Mouse (Mus musculus) small intestine, adult 2 months (tissue): Measurements from ENCODE around the gene Zfp992. TPM values are rescaled to one million over a fixed set of nuclear protein-coding genes. Genes with fewer than 3 reads are reported as not detected.
"Not testable (repeated sequence)": the region's sequence is repeated elsewhere in the genome, so short reads cannot be mapped to it uniquely, and the experiment has no call there.

ENCODE experiments used
- H3K27ac ChIP-seq: fragments of 200-500 bp; 2 replicates; pipeline ENCODE4 v1.5.1; 2012; ENCODE audit warnings: low read depth, low read length, control low read depth, inconsistent platforms; ENCODE audit not compliant: insufficient read depth
- H3K27me3 ChIP-seq: fragments of 200-500 bp; 2 replicates; pipeline ENCODE4 v1.6.1; 2012; ENCODE audit warnings: mild to moderate bottlenecking, moderate library complexity, low read length, inconsistent platforms; ENCODE audit not compliant: control insufficient read depth, insufficient read depth
- H3K36me3 ChIP-seq: fragments of 200-500 bp; 2 replicates; pipeline ENCODE4 v1.6.1; 2012; ENCODE audit warnings: mild to moderate bottlenecking, low read length, control low read depth, inconsistent platforms; ENCODE audit not compliant: control insufficient read depth, insufficient read depth
- H3K4me1 ChIP-seq: fragments of 200-500 bp; 2 replicates; pipeline ENCODE4 v1.6.1; 2012; ENCODE audit warnings: low read length, inconsistent platforms, mixed read lengths; ENCODE audit not compliant: control insufficient read depth, insufficient read depth, insufficient read length
- H3K4me3 ChIP-seq: fragments of 200-500 bp; 2 replicates; pipeline ENCODE4 v1.5.1; 2012; ENCODE audit warnings: low read depth, mild to moderate bottlenecking, control low read depth, inconsistent platforms, low read length, moderate library complexity
- CTCF ChIP-seq: fragments of 200-500 bp; IDR thresholded peaks from 2 replicates; pipeline ENCODE4 v1.5.1; 2012; ENCODE audit warnings: low read depth, mild to moderate bottlenecking, control low read depth, inconsistent platforms, low read length, moderate library complexity, mixed read lengths; ENCODE audit not compliant: insufficient replicate concordance, insufficient read length; ENCODE audit errors: extremely low read depth
- POLR2A ChIP-seq: fragments of 200-500 bp; IDR thresholded peaks from 2 replicates; pipeline ENCODE4 v1.6.1; 2012; ENCODE audit warnings: low read depth, mild to moderate bottlenecking, control low read depth, inconsistent platforms, low read length, moderate library complexity
- WGBS: fragments of 180-500 bp; shearing (Covaris S2); methylation state at CpG from one replicate; pipeline ENCODE4 v1.1.7; 2018; 5-methylcytosine and 5-hydroxymethylcytosine counted together
- polyA plus RNA-seq: library from polyadenylated mRNA; depleted of rRNA; stranded (reverse); fragments of >200 nt; gene quantifications from 2 replicates; pipeline ENCODE4 v1.2.3, GENCODE M21; 2012

Zfp992 gene
- polyA plus RNA-seq, 1 experiment = 0.11 TPM

DNA sequence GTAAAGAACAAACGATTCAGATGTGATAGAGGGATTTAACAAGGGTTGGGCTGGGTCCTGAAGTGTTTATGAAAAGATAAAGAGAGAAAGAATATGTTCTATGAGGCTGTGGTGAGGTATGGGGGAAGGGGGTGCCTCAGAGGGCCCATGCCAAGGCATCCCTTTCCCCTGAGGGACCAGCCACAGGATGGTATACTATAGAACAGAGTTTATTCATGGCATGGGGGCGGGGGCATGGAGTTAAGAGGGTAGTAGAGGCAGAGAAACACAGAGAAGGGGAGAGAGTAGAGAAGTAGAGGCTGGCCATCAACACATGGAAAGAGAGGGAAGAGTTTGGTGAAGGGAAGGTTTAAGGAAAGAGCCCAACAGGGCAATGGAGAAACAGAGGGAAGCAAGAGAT is 6.1 kb downstream of the Zfp992 start:
- H3K4me3 ChIP-seq = no peak overlapping the region
- H3K27ac ChIP-seq = no peak overlapping the region
- 25% methylated on average over 2 of the region's 2 CpGs for WGBS
- TF ChIP-seq CTCF = no peak
- no peak for TF ChIP-seq POLR2A
- H3K4me1 ChIP-seq = no peaks in the 10 kb centered on the region
- H3K27me3 ChIP-seq = no peaks in the 10 kb centered on the region
- H3K36me3 ChIP-seq = no peaks in the 10 kb centered on the region

DNA sequence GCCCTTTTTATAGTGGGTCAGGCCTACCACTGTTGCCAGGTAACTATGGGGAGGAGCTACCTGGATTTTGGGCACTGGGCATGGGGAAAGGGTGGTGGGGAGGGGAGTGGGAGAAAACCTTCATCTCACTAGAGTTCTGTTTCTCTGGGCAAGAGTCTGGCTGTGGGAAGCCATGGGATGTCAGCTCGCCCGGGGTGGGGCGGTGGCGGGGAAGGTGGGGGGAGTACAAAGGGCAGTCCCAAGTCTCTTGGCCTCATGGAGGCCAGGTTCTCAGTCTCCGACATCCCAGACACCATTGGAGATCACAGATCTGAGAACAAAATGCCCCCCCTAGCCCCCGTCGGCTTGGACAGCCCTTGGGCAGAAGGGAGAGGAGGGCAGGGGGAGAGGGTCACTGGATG is 6.5 kb downstream of the Zfp992 start:
- WGBS = 92% methylated on average over 7 of the region's 7 CpGs
- H3K36me3 ChIP-seq = no peaks in the 10 kb centered on the region
- peak; percentile 10; the same call in 1 of the 2 replicates for TF ChIP-seq POLR2A
- TF ChIP-seq CTCF = no peak
- no peaks in the 10 kb centered on the region for H3K27me3 ChIP-seq
- no peak overlapping the region for H3K4me3 ChIP-seq
- H3K27ac ChIP-seq = no peak overlapping the region
- H3K4me1 ChIP-seq = no peaks in the 10 kb centered on the region

DNA sequence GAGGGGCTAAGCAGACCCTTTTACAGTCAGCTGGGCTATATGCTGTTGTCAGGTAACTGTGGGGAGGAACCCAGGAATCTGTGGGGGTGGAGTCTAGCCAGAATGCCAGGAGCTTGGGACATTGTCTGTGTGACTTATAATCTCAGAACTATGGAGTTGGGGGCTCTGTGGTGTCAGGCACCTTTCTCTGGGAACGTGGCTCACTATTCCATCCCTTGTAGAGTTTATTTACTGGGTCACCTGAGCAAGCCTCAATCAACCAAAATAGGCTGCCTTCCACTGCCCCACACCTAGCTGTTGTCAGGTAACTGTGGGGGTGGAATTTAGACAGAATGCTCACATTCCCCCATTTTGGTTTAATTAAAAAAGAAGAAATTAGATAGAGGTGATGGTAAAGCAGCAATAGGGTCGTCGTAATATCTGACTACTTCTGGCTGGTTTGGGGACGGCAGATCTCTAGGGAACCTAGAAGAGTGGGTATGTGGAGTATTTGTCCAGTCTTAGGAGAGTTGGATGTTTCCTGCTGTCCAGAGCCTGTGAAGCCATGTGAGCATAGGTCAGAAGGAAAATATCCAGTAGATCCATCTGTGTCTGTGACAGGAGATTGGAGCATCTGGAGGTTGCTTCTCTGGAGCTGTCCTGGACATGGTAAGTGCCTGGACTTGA is 7.4 kb downstream of the Zfp992 start:
- no peaks in the 10 kb centered on the region for H3K36me3 ChIP-seq
- H3K4me3 ChIP-seq = no peak overlapping the region
- H3K27me3 ChIP-seq = no peaks in the 10 kb centered on the region
- H3K27ac ChIP-seq = no peak overlapping the region
- H3K4me1 ChIP-seq = no peaks in the 10 kb centered on the region
- TF ChIP-seq POLR2A (no peak), CTCF (no peak)
- WGBS = 63% methylated on average over 4 of the region's 4 CpGs

DNA sequence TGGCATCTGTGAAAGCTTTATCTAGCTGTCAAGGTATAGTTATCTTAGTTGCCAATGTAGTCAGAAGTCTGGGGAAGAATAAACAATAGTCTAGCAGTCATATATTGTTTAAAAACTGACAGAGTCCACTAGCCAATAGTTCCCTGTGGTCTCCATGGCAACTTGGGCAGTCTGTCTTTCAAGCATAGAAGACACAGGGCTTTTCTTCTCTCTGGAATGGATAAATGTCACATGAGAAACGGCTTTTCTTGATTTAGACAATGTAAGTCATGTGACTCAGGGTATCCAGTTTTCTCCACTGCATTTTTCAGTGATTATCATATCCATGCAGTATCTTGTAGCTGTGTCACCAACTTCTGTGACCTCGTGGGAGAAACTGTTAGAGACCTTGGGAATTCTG is 8.3 kb downstream of the Zfp992 start:
- 49% methylated on average over 2 of the region's 2 CpGs for WGBS
- H3K27me3 ChIP-seq = no peaks in the 10 kb centered on the region
- no peak overlapping the region for H3K4me3 ChIP-seq

DNA sequence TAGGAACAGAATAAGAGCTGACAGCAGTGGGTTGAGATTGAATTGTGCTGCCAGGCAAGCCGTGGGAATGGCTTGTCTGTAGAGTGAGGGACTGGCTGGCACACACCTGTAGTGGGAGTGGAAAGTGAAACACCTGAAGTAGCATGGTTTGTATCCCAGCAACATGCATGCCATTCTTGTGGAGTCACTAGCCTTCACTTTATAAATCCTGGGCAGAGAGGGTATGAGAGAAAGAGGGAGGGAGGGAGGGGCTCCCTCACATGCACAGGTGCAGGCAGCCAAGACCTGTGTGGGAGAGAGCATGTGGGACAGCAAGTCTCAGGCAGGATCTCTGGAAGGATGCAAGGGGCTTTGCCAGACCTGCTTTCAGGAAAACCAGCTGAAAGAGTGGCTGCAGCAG is 8.9 kb downstream of the Zfp992 start:
- Histone ChIP-seq H3K36me3 (no peaks in the 10 kb centered on the region), H3K27me3 (no peaks in the 10 kb centered on the region), H3K27ac (no peak overlapping the region), H3K4me3 (no peak overlapping the region), H3K4me1 (no peaks in the 10 kb centered on the region)
- WGBS = 60% methylated on average over 1 of the region's 1 CpGs
- TF ChIP-seq CTCF (no peak), POLR2A (no peak)

More for the DNA sequence above, 8.3 kb downstream of the Zfp992 start:
- TF ChIP-seq POLR2A = no peak
- TF ChIP-seq CTCF = no peak
- no peak overlapping the region for H3K27ac ChIP-seq
- no peaks in the 10 kb centered on the region for H3K4me1 ChIP-seq
- H3K36me3 ChIP-seq = no peaks in the 10 kb centered on the region

DNA sequence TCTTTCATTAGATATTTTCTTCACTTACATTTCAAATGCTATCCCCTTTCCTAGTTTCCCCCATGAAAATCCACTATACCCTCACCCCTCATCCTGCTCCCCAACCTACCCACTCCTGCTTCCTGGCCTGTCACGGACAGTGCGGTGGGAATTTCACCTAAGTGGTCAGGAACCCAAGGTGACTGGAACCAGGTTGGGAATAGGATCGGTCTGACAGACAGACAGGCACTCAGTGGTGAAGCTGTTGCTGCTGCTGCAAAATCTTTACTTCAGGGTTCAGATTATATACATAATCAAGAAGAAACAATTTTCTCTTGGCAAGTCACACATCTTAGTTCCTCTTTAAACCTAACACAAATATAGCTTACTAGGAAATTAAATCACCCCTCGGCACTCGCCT is 11.0 kb downstream of the Zfp992 start:
- 76% methylated on average over 5 of the region's 5 CpGs for WGBS
- H3K27ac ChIP-seq, H3K36me3 ChIP-seq, H3K4me3 ChIP-seq, H3K4me1 ChIP-seq, H3K27me3 ChIP-seq: not testable (repeated sequence)

DNA sequence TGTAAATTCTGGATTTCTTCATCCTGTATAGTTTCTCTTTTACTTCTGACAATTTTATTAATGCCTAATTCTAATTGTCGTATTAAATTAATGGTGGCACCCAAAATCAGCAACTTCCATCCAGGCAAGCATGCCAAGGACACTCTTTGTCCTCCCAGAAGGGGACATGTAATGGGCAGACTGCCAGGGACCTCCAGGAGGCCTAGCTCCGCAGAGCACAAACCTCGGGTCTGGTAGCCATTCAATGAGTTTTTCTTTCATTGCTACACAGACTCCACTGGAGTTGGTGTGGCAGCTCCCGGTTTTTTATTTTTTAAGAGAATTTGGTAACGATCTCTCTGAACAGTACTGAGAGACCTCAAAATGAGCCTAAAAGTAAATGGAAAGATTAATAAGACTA is 11.9 kb downstream of the Zfp992 start:
- H3K36me3 ChIP-seq, H3K27ac ChIP-seq, H3K4me1 ChIP-seq, H3K4me3 ChIP-seq, H3K27me3 ChIP-seq: not testable (repeated sequence)
- WGBS = 80% methylated on average over 5 of the region's 5 CpGs

DNA sequence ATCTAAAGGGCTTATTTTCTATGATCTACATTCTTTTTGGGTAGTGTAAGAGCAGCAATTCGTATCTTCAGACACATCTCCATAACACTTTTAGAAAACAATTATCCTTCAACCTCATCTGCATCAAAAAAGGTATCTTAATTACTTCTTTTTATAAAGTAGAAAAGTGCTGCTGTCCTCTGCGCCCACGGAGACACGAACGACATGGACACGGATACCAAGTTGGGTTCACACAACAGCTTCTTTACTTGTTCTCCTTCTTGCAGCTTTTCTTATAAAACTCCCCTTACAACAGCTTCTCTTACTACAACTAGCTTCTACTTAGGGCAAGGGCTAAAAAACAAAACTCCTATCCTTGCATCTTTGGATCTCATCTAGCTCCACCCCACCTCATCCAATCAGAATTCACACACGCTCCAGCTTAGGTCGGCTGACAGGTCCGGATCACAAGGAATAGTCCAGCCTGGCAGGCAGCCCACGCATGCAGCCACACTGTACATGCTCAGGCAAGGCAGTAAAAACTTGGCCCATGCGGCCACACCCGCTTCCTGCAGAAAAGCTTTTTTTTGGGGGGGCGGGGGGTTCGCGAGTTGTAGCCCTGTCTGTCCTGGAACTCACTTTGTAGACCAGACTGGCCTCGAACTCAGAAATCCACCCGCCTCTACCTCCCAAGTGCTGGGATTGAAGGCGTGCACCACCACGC is 15.0 kb downstream of the Zfp992 start:
- 88% methylated on average over 19 of the region's 19 CpGs for WGBS
- not testable (repeated sequence) for H3K27ac ChIP-seq, H3K36me3 ChIP-seq, H3K27me3 ChIP-seq, H3K4me1 ChIP-seq, H3K4me3 ChIP-seq

DNA sequence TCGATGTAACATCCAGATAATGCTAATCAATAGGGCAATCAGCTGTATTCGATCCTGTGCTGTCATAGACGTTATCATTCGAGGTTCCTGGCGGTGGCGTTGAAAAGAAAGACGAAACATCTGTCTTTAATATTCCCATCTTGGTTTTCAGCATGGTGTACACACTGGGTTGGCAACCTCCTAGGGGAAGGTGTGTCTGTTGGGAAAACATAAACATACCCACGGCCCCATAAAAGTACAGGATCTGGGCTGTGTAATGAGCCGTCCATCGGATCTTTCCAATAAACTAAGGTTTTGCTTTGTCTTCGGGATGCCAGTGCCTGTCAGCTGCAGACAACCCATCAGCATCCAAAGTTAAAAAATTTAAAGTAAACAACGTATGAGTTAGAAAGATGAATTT is 21.2 kb downstream of the Zfp992 start:
- H3K4me3 ChIP-seq, H3K4me1 ChIP-seq, H3K27me3 ChIP-seq, H3K27ac ChIP-seq, H3K36me3 ChIP-seq: not testable (repeated sequence)
- 90% methylated on average over 11 of the region's 12 CpGs for WGBS

DNA sequence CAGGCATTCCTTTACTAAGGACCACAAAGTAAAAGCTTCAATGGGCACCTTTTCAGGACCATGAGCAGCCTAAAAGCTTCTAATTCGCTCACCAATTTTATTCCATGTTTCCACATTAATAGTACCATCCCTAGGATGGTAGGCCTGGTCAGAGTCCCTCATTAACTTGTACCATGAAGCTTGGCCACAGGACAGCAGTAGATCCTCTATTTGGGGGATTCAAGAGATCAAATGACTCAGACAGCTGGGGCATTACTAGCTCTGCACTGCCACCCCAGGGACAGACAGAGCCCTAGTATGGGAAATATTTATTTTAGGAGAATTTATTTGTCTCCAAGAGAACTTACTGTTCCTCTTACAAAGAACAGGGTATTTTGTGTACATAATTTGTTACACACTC is 25.4 kb downstream of the Zfp992 start:
- not testable (repeated sequence) for H3K4me1 ChIP-seq, H3K4me3 ChIP-seq, H3K36me3 ChIP-seq, H3K27me3 ChIP-seq, H3K27ac ChIP-seq
- WGBS = no CpG with 5 or more reads among the region's 1 CpGs
